Mouse (Mus musculus) forebrain, embryonic 14.5 days (tissue): ENCODE data around the gene Prx. TPM values are rescaled to one million over a fixed set of nuclear protein-coding genes. Genes with fewer than 3 reads are reported as not detected.
A peak's percentile ranks its signal among the peaks of the same experiment; 100 is the strongest.

ENCODE experiments used
- ATAC-seq: fragments of 200-750 bp; cut with Nextera tagmentation; 2 replicates; pipeline ENCODE4 v1.8.0; 2017; ENCODE audit warnings: mild to moderate bottlenecking, moderate library complexity
- DNase-seq: peaks from one replicate; pipeline ENCODE4 v3.0.0-alpha.2; 2015; ENCODE audit warnings: low spot score
- H3K27ac ChIP-seq: fragments of 300-500 bp; sonication (generic); 2 replicates; pipeline ENCODE4 v1.5.1; 2014; ENCODE audit warnings: low read depth, mild to moderate bottlenecking, control low read depth, low read length, moderate library complexity
- H3K27me3 ChIP-seq: fragments of 300-500 bp; sonication (generic); replicated peaks from 2 replicates; pipeline ENCODE4 v1.6.1; 2014; ENCODE audit warnings: low read length, control low read depth, mixed read lengths; ENCODE audit not compliant: control insufficient read depth, insufficient read depth
- H3K36me3 ChIP-seq: fragments of 300-500 bp; sonication (generic); 2 replicates; pipeline ENCODE4 v1.6.1; 2014; ENCODE audit warnings: low read length, control low read depth; ENCODE audit not compliant: control insufficient read depth, insufficient read depth
- H3K4me1 ChIP-seq: fragments of 300-500 bp; sonication (generic); 2 replicates; pipeline ENCODE4 v1.6.1; 2014; ENCODE audit warnings: antibody characterized with exemption, low read length, control low read depth; ENCODE audit not compliant: control insufficient read depth, insufficient read depth
- H3K4me2 ChIP-seq: fragments of 300-500 bp; sonication (generic); 2 replicates; pipeline ENCODE4 v1.6.1; 2014; ENCODE audit warnings: mild to moderate bottlenecking, control low read depth, low read length
- H3K4me3 ChIP-seq: fragments of 300-500 bp; sonication (generic); 2 replicates; pipeline ENCODE4 v1.5.1; 2014; ENCODE audit warnings: low read depth, low read length, control low read depth
- H3K9ac ChIP-seq: fragments of 300-500 bp; sonication (generic); 2 replicates; pipeline ENCODE4 v1.6.1; 2014; ENCODE audit warnings: mild to moderate bottlenecking, low read length, control low read depth, moderate library complexity
- H3K9me3 ChIP-seq: fragments of 300-500 bp; sonication (generic); replicated peaks from 2 replicates; pipeline ENCODE4 v1.6.1; 2016; ENCODE audit warnings: low read length, control low read depth, mixed read lengths; ENCODE audit not compliant: control insufficient read depth
- WGBS: fragments of 180-500 bp; shearing (Covaris S2); extraction: QIAGEN DNeasy Blood & Tissue Kit; methylation state at CpG from one replicate; pipeline ENCODE4 v1.1.7; 2014; 5-methylcytosine and 5-hydroxymethylcytosine counted together
- polyA plus RNA-seq: library from polyadenylated mRNA; unstranded; fragments of >200 nt; fragmentation: Nextera tagmentation; extraction: Ambion mirVana; gene quantifications from 2 replicates; pipeline ENCODE4 v1.2.1, GENCODE M21; 2014

Prx gene
- polyA plus RNA-seq, 1 experiment from 2014 or later = 0.55 TPM

DNA sequence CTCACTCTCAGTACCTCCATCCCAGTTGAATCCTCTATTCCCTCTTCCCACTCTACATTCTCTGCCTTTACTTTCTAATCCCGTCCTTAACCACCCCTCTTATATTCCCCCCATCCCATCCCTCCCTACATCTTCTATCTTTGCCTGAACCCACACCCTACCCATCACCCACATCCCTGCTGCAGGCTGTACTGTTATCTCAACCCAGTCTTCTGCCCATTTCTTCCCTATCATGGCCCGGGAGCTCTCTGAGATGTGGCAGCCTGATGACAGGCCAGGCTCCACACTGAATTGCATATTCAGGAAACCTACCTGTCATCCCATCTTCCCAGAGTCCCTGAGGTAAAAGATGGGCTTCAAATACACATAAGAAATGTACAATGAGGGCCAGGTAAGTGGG, 39.7 kb downstream of the Prx start:
- Histone ChIP-seq H3K36me3 (peaks cover 49% of the 10 kb centered on the region), H3K9ac (no peak overlapping the region), H3K4me1 (peaks cover 8% of the 10 kb centered on the region; the same call in 1 of the 2 replicates), H3K4me3 (no peak overlapping the region), H3K27ac (no peak overlapping the region), H3K4me2 (no peak overlapping the region), H3K27me3 (no peaks in the 10 kb centered on the region), H3K9me3 (no peaks in the 10 kb centered on the region)
- ATAC-seq (no peak), DNase-seq (no peak)
- WGBS = 86% methylated on average over 2 of the region's 2 CpGs

- DNase-seq (no peak), ATAC-seq (no peak)
- Histone ChIP-seq H3K4me3 (no peak overlapping the region), H3K27ac (no peak overlapping the region), H3K4me1 (peaks cover 8% of the 10 kb centered on the region; the same call in 1 of the 2 replicates), H3K27me3 (no peaks in the 10 kb centered on the region), H3K4me2 (no peak overlapping the region), H3K9ac (no peak overlapping the region), H3K9me3 (no peaks in the 10 kb centered on the region), H3K36me3 (peaks cover 38% of the 10 kb centered on the region)
- WGBS = 82% methylated on average over 2 of the region's 2 CpGs
Measured at GRCm38 (mm10) chr7:27540521-27540920, 41.4 kb downstream of the Prx start.

GRCm38 (mm10) chr7:27540935-27541334, 41.8 kb downstream of the Prx start:
- Histone ChIP-seq H3K9me3 (no peaks in the 10 kb centered on the region), H3K9ac (no peak overlapping the region; the same call in 1 of the 2 replicates), H3K27me3 (no peaks in the 10 kb centered on the region), H3K4me3 (no peak overlapping the region), H3K4me1 (peaks cover 8% of the 10 kb centered on the region; the same call in 1 of the 2 replicates), H3K4me2 (no peak overlapping the region), H3K27ac (no peak overlapping the region), H3K36me3 (peaks cover 35% of the 10 kb centered on the region)
- WGBS = 89% methylated on average over 6 of the region's 6 CpGs
- ATAC-seq = no peak
- no peak for DNase-seq

DNA sequence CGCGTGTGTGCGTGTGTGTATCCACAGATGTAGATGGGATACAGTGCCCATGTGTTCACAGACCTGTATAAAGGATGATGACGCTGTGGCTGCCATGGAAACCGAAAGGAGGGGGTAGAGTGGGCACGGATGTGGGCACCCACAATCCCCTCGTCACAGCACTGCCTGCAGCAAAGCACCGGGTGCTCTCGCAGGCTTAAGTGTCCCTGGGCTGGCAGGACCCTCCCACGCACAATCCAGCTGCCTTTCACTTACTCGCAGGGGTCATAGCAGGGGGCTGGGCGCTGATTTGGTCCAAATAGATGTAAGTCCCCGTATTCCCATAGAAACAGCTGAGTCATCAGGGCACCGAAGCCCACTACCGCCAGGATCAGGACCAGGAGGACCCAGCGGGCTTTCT, 42.3 kb downstream of the Prx start:
- DNase-seq (peak; percentile 59), ATAC-seq (peak; percentile 65)
- Histone ChIP-seq H3K36me3 (peaks cover 30% of the 10 kb centered on the region), H3K4me3 (peak overlapping the region; percentile 6; the same call in 1 of the 2 replicates), H3K4me2 (peak overlapping the region; percentile 86), H3K4me1 (peaks cover 8% of the 10 kb centered on the region; the same call in 1 of the 2 replicates), H3K27me3 (no peaks in the 10 kb centered on the region), H3K9me3 (no peaks in the 10 kb centered on the region), H3K27ac (no peak overlapping the region), H3K9ac (no peak overlapping the region; the same call in 1 of the 2 replicates)
- WGBS = 73% methylated on average over 16 of the region's 16 CpGs

- no peak for ATAC-seq
- Histone ChIP-seq H3K4me3 (peak overlapping the region; percentile 53), H3K9ac (peak overlapping the region; percentile 74), H3K27me3 (no peaks in the 10 kb centered on the region), H3K4me2 (peak overlapping the region; percentile 86), H3K4me1 (peaks cover 8% of the 10 kb centered on the region; the same call in 1 of the 2 replicates), H3K36me3 (peaks cover 25% of the 10 kb centered on the region), H3K27ac (no peak overlapping the region), H3K9me3 (no peaks in the 10 kb centered on the region)
- WGBS = 61% methylated on average over 5 of the region's 5 CpGs
- DNase-seq = no peak
Measured at GRCm38 (mm10) chr7:27541922-27542321, 42.8 kb downstream of the Prx start.

DNA sequence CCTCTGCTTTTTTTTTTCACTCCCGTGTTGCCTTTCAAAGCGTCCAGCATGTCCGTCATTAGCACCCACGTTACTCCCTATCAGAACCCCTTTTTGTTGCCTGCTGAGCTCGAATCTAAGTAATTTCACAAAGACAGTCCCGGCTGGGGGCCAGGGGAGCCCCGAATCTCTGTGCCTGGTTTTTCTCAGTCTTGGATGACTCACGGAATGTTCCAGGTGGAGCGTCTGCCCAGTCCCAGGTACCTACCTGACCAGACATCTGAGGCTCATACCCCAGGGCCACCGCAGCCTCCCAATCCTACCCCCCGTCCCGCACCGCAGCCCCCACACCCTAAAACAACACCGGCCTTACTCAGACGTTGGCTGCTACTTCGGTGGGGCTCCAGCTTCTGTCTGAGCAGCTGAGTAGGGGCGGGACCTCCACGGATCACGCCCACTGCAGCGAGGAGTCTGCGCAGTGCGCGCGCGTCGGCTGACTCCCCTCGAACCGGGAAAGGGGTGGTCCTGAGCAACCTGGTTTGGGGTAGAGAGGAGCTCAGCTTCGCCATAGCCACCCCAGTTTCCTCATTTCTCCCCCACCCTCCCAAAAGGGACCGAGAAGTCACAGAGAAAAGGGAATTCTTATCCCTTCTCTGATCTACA, 43.4 kb downstream of the Prx start:
- WGBS = 2% methylated on average over 30 of the region's 30 CpGs
- H3K27ac ChIP-seq = no peak overlapping the region
- ATAC-seq = peak; percentile 96

DNA sequence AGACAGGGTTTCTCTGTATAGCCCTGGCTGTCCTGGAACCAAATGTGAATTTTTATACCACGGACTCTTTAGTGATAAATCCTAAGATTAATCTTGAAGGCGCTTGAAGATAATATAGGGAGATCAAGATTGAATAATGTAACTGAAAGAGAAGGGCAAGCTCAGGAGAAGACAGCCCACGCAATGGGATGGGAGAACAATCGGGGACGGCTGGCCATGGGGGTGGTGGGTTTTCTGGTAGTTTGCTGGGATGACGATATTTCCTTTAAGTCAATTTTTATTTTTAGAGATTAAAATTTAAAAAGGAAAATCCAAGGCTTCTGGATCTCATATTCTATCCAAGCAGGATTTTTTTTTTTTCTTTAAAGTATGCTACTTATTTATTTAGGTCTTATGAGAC, 43.9 kb downstream of the Prx start:
- peaks cover 19% of the 10 kb centered on the region for H3K36me3 ChIP-seq
- H3K4me2 ChIP-seq = peak overlapping the region; percentile 86
- 63% methylated on average over 6 of the region's 6 CpGs for WGBS
- DNase-seq (no peak), ATAC-seq (no peak; the same call in 1 of the 2 replicates)
- H3K4me3 ChIP-seq = peak overlapping the region; percentile 53
- peaks cover 8% of the 10 kb centered on the region; the same call in 1 of the 2 replicates for H3K4me1 ChIP-seq
- no peaks in the 10 kb centered on the region for H3K9me3 ChIP-seq
- no peak overlapping the region for H3K27ac ChIP-seq
- H3K27me3 ChIP-seq = no peaks in the 10 kb centered on the region
- H3K9ac ChIP-seq = peak overlapping the region; percentile 74

More for the DNA sequence above, 43.4 kb downstream of the Prx start:
- peak; percentile 91 for DNase-seq
- Histone ChIP-seq H3K4me1 (peaks cover 8% of the 10 kb centered on the region; the same call in 1 of the 2 replicates), H3K9me3 (no peaks in the 10 kb centered on the region), H3K27me3 (no peaks in the 10 kb centered on the region), H3K36me3 (peaks cover 20% of the 10 kb centered on the region), H3K4me2 (peak overlapping the region; percentile 86), H3K4me3 (peak overlapping the region; percentile 53), H3K9ac (peak overlapping the region; percentile 74)

- no peak for ATAC-seq
- Histone ChIP-seq H3K9me3 (no peaks in the 10 kb centered on the region), H3K4me1 (peaks cover 8% of the 10 kb centered on the region; the same call in 1 of the 2 replicates), H3K4me3 (no peak overlapping the region), H3K9ac (no peak overlapping the region), H3K27ac (no peak overlapping the region), H3K36me3 (peaks cover 17% of the 10 kb centered on the region; the same call in 1 of the 2 replicates), H3K4me2 (no peak overlapping the region), H3K27me3 (no peaks in the 10 kb centered on the region)
- no peak for DNase-seq
- WGBS = 88% methylated on average over 4 of the region's 4 CpGs
Measured at GRCm38 (mm10) chr7:27543851-27544250, 44.7 kb downstream of the Prx start.

- DNase-seq (no peak), ATAC-seq (no peak)
- Histone ChIP-seq H3K36me3 (0 out of 2 replicates have a peak, but pooled peaks cover 8% of the 10 kb centered on the region), H3K27ac (no peak overlapping the region), H3K4me3 (no peak overlapping the region), H3K9me3 (no peaks in the 10 kb centered on the region), H3K27me3 (no peaks in the 10 kb centered on the region), H3K4me1 (peaks cover 8% of the 10 kb centered on the region; the same call in 1 of the 2 replicates), H3K9ac (no peak overlapping the region), H3K4me2 (no peak overlapping the region)
- 89% methylated on average over 12 of the region's 12 CpGs for WGBS
Measured at GRCm38 (mm10) chr7:27544675-27545370, 45.7 kb downstream of the Prx start.
